Mouse (Mus musculus) kidney, adult 18-20 months (tissue): Measurements from ENCODE around the gene Smcp.

ENCODE experiments used
- DNase-seq: peaks from one replicate; pipeline ENCODE4 v3.0.0; 2021

Smcp gene

GRCm38 (mm10) chr3:92588858-92589257 lies at the start of gene Smcp:
Gene Smcp (minus strand): TSS chr3:92588997.
- no peak for DNase-seq

DNA sequence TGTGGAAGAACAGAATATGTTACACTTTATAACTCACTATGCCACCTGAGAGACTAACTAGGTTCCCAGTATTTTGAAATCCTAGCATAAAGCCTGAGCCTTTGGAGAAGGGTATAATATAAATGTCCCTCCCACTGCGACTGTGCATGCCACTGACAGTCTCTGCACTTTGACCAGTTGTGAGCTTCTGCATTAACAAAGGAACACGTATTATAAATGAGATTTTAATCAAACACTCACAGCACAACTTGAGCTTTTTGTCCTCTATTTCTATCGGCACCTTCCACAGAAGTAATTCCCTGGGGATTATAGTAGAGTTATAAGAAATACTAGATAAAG lies 49.8 kb upstream of the Smcp start:
- no peak for DNase-seq

- DNase-seq: peak; percentile 17
Observed at GRCm38 (mm10) chr3:92637745-92638652, 49.2 kb upstream of the Smcp start.

DNA sequence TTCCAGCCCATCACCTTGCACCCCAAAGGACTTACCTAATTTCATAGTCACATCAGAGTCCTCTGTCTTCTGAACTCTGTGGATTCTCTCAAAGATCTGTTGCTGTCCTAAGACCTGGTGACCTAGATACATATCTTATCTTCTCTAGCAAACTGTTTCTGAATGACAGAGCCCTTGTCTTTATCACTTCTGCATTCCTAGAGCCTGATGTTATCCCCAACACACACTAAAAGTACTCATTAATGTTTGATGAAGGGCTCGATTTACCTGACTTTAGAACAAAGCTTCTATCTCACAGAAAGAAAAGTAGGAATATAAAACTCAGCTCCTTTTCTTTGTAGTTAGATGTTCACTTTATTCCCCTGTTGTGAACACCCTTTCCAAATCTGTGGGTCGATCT lies 32.8 kb upstream of the Smcp start, which contains the start of gene Lce6a:
TSS of gene Lce6a (minus strand) at position 101 of the 400 bp plus-strand sequence.
- DNase-seq: no peak

DNA sequence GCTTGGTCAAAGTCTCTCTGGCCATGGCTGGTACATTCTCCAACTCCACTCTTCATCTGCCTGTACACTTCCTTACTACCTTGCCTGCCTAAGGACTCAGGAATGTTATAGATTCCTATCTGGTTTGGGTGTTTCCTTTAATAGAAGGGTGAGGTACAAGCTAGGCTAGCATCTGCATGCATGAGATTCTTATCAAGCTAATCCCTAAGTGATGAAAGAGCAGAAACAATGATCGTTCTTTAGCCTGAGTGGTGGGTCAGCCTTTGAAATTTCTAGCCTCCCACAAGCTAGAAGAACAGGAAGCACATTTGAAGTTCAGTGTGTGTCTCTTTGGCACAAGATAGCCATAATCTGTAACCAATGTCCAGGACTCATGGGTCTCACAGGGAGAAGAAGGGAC lies 21.0 kb upstream of the Smcp start:
- no peak for DNase-seq

DNA sequence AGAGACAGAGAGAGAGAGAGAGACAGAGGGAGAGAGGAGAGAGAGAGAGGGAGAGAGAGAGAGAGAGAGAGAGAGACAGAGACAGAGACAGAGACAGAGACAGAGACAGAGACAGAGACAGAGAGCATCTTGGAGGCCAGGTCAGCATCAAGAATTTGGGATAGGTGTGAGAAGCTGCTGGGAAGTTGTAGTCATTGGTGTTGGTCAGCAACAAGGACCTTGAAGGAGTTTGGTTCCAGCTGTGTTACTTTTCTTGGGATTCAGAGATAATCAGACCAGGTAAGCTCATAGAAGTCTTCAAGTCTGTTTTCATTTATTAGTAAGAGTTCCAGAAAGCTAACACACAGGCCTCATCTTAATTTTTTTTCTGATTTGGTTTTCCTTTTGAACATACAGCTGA lies 18.6 kb upstream of the Smcp start, which contains the start of gene 2210017I01Rik:
TSS of gene 2210017I01Rik (minus strand) at position 101 of the 400 bp plus-strand sequence.
- no peak for DNase-seq

- DNase-seq: no peak
Observed at GRCm38 (mm10) chr3:92602169-92602568, 13.4 kb upstream of the Smcp start.

GRCm38 (mm10) chr3:92600456-92600855 lies 11.7 kb upstream of the Smcp start:
- DNase-seq: no peak

DNA sequence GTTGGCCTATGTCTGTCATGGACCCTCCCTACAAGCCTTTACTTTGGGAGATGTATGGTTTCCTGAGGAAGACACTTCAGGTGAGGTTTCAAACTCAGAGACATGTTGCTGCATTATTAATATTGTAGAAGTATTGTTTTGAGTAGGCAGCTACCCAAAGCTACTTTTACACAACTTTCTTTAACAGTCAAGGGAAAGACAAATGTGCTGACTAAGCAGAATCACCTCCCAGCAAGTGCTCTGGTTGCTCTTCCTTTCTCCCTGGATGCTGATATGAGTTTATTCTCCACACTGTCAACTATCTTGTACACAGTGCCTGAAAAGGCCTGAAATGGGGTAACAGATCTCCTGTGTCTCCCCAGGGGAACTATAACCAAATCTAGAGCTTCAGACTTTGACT lies 11.2 kb upstream of the Smcp start:
- no peak for DNase-seq

- DNase-seq: no peak
Observed at GRCm38 (mm10) chr3:92598429-92598828, 9.6 kb upstream of the Smcp start.

- no peak for DNase-seq
Observed at GRCm38 (mm10) chr3:92587190-92587589, 1.6 kb downstream of the Smcp start.

- no peak for DNase-seq
Observed at GRCm38 (mm10) chr3:92585055-92585454, 3.7 kb downstream of the Smcp start.

DNA sequence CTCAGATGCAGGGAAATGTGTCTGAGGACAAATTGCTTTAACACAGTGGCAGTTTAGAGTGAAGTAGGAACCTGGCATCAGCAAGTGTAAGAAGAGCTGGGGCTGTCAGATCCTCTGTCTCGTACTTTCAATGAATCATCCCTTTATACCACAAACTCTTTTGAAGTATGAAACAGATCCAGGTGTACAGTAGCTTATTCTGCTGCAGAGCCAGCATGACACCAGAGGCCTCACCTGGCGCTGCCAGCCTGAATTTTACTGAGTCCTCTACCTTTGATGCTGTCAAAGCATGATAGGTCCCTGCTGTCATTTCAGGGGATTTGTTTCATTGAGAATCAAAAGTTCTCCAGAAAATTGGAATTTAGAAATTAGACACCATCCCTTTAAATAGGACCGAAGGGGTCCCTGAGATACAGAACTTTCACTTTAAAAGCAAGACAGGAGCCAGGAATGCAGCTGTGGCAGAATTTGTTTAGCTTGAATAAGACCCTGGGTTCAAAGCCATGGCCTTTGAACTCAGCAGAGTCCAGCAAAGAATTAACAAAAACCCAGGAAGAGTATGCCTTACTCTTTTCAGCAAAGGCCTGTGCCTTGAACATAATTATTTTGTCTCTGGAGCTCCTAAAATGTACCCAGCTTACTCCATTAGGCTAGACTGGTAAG lies 5.5 kb downstream of the Smcp start:
- DNase-seq: no peak

DNA sequence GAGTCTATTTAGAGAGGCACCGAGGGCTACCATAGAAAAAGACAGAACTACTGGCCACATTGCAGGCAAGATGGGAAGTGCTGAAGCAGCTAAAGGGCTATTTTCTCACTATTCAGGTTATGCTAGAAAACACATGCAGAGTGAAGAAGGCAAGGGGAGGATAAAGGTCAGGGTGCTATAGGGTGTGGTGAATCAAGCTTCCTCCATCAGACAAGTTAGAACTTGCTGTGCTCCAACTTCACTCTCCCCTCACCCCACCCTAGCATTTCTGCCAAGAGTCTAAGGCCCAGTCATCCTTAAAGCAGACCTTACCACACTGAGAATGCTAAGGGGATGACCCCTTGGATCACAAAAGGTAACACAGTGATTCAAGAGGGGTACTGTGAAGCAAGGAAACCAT lies 9.3 kb downstream of the Smcp start:
- no peak for DNase-seq

GRCm38 (mm10) chr3:92578652-92579413 lies 10.0 kb downstream of the Smcp start:
- DNase-seq: no peak

GRCm38 (mm10) chr3:92573449-92574041 lies 15.3 kb downstream of the Smcp start, which contains the start of gene Ivl:
Gene Ivl (minus strand): TSS chr3:92573735.
- no peak for DNase-seq

GRCm38 (mm10) chr3:92572514-92573155 lies 16.2 kb downstream of the Smcp start:
- DNase-seq: no peak

DNA sequence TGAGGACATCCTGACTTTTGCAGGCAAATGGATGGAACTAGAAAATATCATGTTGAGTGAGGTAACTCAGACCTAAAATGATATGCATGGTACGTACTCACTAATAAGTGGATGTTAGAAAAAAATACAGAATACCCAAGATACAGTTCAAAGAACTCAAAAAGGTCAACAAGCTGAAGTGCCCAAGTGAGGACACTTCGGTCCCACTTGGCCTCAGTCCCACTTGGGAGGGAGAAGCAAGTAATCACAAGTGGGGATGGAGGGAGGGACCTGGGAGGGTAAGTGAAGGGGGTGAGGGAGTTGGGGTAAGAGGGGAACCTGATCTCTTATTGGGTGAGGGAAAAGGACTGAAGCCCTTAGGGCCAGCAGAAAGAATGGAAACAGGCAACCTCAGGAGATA lies 20.0 kb downstream of the Smcp start:
- DNase-seq: no peak

DNA sequence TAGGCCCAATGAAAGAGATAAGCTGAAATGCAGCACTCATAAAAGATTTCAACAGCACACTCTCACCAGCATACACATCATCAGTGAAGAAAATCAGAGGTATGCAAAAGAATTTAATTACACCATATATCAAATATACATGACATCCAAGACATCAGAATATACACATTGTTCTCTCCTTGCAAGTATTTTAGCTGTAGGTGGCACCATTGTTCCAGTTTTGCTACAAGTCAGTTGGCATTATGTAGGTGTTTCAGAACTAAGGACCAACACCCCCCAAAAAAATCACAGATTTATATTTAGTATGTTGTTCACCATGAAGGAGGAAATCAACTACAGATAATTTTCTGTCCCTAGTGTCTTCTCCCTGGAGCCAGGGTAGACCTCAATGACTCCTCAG lies 23.4 kb downstream of the Smcp start:
- DNase-seq: no peak

DNA sequence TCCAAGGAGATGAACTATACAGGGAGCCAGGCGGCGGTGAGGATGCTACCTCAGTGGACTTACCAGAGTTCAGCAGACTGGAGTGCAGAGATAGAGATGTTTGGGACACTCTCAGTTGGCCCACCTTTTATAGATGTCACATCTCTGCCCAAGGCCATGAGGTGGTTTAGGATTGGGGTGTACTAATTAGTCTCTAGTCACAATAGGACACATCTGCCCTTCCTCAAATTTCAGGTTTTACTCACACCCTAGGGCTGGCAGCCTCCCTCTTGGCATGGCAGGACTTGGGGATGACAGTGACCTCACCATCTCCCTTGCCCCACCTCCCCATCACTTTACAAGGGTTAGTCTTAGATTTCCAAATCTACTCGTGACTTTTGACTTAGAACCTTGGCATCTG lies 54.4 kb downstream of the Smcp start, which contains the start of gene 2310046K23Rik:
TSS of gene 2310046K23Rik (minus strand) at position 101 of the 400 bp plus-strand sequence.
- no peak for DNase-seq
